Mouse (Mus musculus): ENCODE data around the gene Vegfa. TPM values are rescaled to one million over a fixed set of nuclear protein-coding genes. Genes with fewer than 3 reads are reported as not detected.

The Vegfa gene
- total and polyA plus RNA-seq, 3 experiments, result 15.3 to 50.0 (median 17.2) TPM

- TF ChIP-seq IRF4 (IDR thresholded peaks at IDR 0.05; ENCODE audit: low read depth, low read length), result no peak
Observed at GRCm38 (mm10) chr17:46032257-46032991, at the start of gene Vegfa (continued).

DNA sequence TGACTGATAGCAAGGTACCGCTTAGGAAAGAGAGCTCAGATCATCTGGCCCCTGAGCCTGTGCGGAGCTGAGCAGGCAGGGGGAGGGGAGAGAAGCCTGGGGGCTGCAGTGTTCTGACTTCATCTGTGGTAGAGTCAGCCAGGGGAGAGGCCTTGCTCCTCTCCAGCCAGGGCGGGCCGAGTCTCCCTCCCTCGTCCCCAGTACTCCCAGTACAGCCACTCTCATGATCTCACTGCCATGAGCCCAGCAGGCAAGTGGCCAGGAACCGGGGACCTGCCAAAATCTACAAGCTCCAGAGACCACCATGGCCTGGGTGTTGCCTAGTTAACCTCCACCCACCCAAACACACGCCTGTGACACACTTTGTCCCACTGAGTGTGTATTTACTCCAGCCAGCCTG, 49.5 kb upstream of the Vegfa start:
- dilution Hi-C loops (cut with MboI; ENCODE audit: extremely low pct_ligation_motif_present, extremely low pct_unique_long_range_greater_than_20kb, low sequenced_read_pairs), result no loop called here
- TF ChIP-seq E2F4 (IDR thresholded peaks at IDR 0.05; ENCODE audit: insufficient replicate concordance, low read depth, low read length) (no peak), USF2 (conservative IDR thresholded peaks at IDR 0.05; ENCODE audit: low read depth, low read length) (no peak), TCF12 (IDR thresholded peaks at IDR 0.05; ENCODE audit: low read depth, low read length) (no peak), EP300 (IDR thresholded peaks at IDR 0.05; ENCODE audit: low read length) (no peak), SIN3A (IDR thresholded peaks at IDR 0.05; ENCODE audit: low read length) (no peak), MAZ (IDR thresholded peaks at IDR 0.05; ENCODE audit: low read depth, low read length) (no peak), NRF1 (IDR thresholded peaks at IDR 0.05; ENCODE audit: low read depth, low read length) (no peak), POLR2A (IDR thresholded peaks at IDR 0.05; ENCODE audit: low read depth, low read length) (no peak)
- Histone ChIP-seq H3K27ac (ENCODE audit: insufficient read depth, low read depth) (no peak overlapping the region), H3K27me3 (replicated peaks) (peaks cover 69% of the 10 kb centered on the region), H3K9me3 (replicated peaks; ENCODE audit: low read length) (peaks cover 9% of the 10 kb centered on the region), H3K4me2 (ENCODE audit: insufficient read depth, low read depth, poor library complexity, severe bottlenecking) (no peak overlapping the region), H3K4me1 (ENCODE audit: control insufficient read depth in 1 of 2, insufficient read depth in 2 of 2) (peaks cover 6 to 10% of the 10 kb centered on the region in 2 experiments), H3K4me3 (replicated peaks in 1 of 3; ENCODE audit: low read depth in 2 of 3, low read length in 2 of 3, poor library complexity in 1 of 3) (no peak overlapping the region), H3K9ac (ENCODE audit: insufficient read depth, low read depth) (no peak overlapping the region), H3K79me2 (replicated peaks; ENCODE audit: control insufficient read depth, extremely low read depth, insufficient read depth, poor library complexity, severe bottlenecking) (no peaks in the 10 kb centered on the region), H3K36me3 (replicated peaks in 1 of 2; ENCODE audit: control insufficient read depth in 1 of 2, insufficient read depth in 1 of 2, low read length in 1 of 2) (no peaks in the 10 kb centered on the region)
- no peak for DNase-seq (ENCODE audit: extremely low read depth)
- in situ Hi-C loops (cut with MboI; ENCODE audit: low pct_ligation_motif_present, low pct_unique_long_range_greater_than_20kb, low sequenced_read_pairs), result no loop called here

DNA sequence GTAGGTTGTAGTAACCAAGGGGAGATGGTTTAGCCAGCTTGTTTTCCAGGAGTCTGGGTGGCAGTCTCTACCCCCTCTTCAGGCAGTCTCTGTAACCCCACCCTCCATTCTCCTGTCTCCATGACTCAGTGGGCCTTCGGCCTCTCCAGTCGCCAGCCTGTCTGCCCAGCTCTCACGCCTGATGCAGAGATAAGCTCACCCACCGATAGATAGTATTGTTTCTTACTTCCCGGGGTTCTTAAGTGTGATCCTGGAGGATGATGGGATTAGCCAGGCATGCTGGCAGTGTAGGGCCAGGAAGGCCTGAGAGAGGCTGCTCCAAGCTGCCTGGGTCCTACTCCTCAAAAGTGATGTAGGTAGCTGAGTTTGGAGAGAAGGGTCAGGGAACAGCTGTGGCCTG, 48.9 kb upstream of the Vegfa start:
- no peaks in the 10 kb centered on the region for H3K36me3 ChIP-seq (replicated peaks in 1 of 2; ENCODE audit: control insufficient read depth in 1 of 2, insufficient read depth in 1 of 2, low read length in 1 of 2)
- H3K4me2 ChIP-seq (ENCODE audit: insufficient read depth, low read depth, poor library complexity, severe bottlenecking), result no peak overlapping the region
- TF ChIP-seq TBP (conservative IDR thresholded peaks at IDR 0.05; ENCODE audit: low read depth, low read length), result no peak
- TF ChIP-seq NELFE (IDR thresholded peaks at IDR 0.05; ENCODE audit: low read depth, low read length), result no peak
- no peak for TF ChIP-seq PAX5 (IDR thresholded peaks at IDR 0.05; ENCODE audit: low read length)
- no peak overlapping the region for H3K27ac ChIP-seq (ENCODE audit: insufficient read depth, low read depth)
- in situ Hi-C loops (cut with MboI; ENCODE audit: low pct_ligation_motif_present, low pct_unique_long_range_greater_than_20kb, low sequenced_read_pairs), result no loop called here
- peaks cover 65% of the 10 kb centered on the region for H3K27me3 ChIP-seq (replicated peaks)
- H3K9me3 ChIP-seq (replicated peaks; ENCODE audit: low read length), result peaks cover 9% of the 10 kb centered on the region
- no peak overlapping the region for H3K9ac ChIP-seq (ENCODE audit: insufficient read depth, low read depth)
- no peak for DNase-seq (ENCODE audit: extremely low read depth)
- H3K4me1 ChIP-seq (ENCODE audit: control insufficient read depth in 1 of 2, insufficient read depth in 2 of 2), result peaks cover 0 to 4% of the 10 kb centered on the region in 2 experiments; a peak in 3 of 4 replicates
- dilution Hi-C loops (cut with MboI; ENCODE audit: extremely low pct_ligation_motif_present, extremely low pct_unique_long_range_greater_than_20kb, low sequenced_read_pairs), result no loop called here
- no peaks in the 10 kb centered on the region for H3K79me2 ChIP-seq (replicated peaks; ENCODE audit: control insufficient read depth, extremely low read depth, insufficient read depth, poor library complexity, severe bottlenecking)
- H3K4me3 ChIP-seq (replicated peaks in 1 of 3; ENCODE audit: low read depth in 2 of 3, low read length in 2 of 3, poor library complexity in 1 of 3), result no peak overlapping the region
